Mouse (Mus musculus) left cerebral cortex, adult 2 months (tissue): ENCODE measurements at regions not wholly inside any gene's neighbourhood (a gene's known extent, or its start where the extent isn't known, plus 50 kb on each side); places are given as distances from the start of the nearest gene placed in this dataset.

Experiments
- DNase-seq, 2 experiments: peaks; one replicate each; pipeline ENCODE4 v3.0.0; 2021 to 2022; ENCODE audit warnings: low spot score in 2 of 2, mixed read lengths in 1 of 2; ENCODE audit errors: extremely low spot score in 1 of 2
- H3K27ac ChIP-seq: fragments of 200-600 bp; 2 replicates; pipeline ENCODE4 v1.8.1; 2022
- H3K4me3 ChIP-seq: fragments of 200-600 bp; 2 replicates; pipeline ENCODE4 v1.8.1; 2022
- CTCF ChIP-seq: fragments of 200-600 bp; IDR thresholded peaks from 2 replicates; pipeline ENCODE4 v1.8.1; 2022; ENCODE audit warnings: antibody characterized with exemption, mild to moderate bottlenecking, moderate library complexity
- intact Hi-C: fragments of 180-260 bp; cut with DNase I; formaldehyde crosslinking; loops from one replicate; pipeline ENCODE4 v1.15.1; 2025

DNA sequence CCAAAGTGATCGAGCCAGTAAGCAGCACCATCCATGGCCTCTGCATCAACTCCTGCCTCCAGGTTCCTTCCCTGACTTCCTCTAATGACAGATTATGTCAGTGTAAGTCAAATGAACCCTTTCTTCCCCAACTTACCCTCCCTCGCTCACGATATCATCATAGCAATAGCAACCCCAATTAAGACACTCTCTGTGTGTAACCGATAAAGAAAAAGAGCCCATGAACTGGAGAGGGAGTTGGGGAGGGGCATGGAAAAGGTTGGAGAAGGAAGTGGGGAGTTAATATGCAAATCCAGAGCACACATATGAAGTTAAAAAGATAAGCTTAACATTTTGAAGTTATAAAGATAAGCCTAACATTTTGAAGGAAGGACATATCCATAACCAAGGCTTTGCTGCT is 65.6 kb upstream of the Bach2 start:
- Histone ChIP-seq H3K4me3 (no peak overlapping the region), H3K27ac (no peak overlapping the region)
- DNase-seq, result no peak
- intact Hi-C loops, result no loop called here
- no peak for TF ChIP-seq CTCF

DNA sequence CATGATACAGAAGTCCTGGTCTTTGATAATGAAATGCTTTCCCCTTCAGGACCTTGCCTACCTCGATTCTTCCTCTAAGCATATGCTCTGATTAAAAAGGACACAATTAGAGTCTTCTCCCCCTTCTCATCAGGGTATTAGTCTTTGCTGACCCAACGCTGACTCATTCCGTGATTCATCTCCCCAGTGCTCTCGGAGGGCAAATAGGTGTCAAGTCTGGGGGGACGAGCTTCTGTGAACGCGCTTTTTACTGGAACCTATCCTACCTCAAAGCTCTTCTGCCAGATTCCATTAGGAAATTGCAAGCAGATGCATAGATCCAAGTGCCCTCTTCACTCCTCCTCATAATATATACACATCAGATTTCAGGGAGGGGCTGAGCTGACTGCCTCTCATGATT is 63.8 kb upstream of the Bach2 start:
- TF ChIP-seq CTCF, result no peak
- H3K27ac ChIP-seq, result no peak overlapping the region
- DNase-seq, result no peak
- intact Hi-C loops, result no loop called here
- no peak overlapping the region for H3K4me3 ChIP-seq

GRCm38 (mm10) chr4:32175231-32175630 is 63.4 kb upstream of the Bach2 start:
- H3K4me3 ChIP-seq, result no peak overlapping the region
- intact Hi-C loops, result no loop called here
- no peak for DNase-seq
- no peak for TF ChIP-seq CTCF
- no peak overlapping the region for H3K27ac ChIP-seq

GRCm38 (mm10) chr4:32175853-32176448 is 62.7 kb upstream of the Bach2 start:
- TF ChIP-seq CTCF, result no peak
- DNase-seq, result no peak
- no peak overlapping the region for H3K27ac ChIP-seq
- intact Hi-C loops, result no loop called here
- H3K4me3 ChIP-seq, result no peak overlapping the region

- no peak for TF ChIP-seq CTCF
- Histone ChIP-seq H3K27ac (no peak overlapping the region), H3K4me3 (no peak overlapping the region)
- DNase-seq, result no peak
- intact Hi-C loops, result no loop called here
Observed at GRCm38 (mm10) chr4:32176449-32177135, 62.0 kb upstream of the Bach2 start.

DNA sequence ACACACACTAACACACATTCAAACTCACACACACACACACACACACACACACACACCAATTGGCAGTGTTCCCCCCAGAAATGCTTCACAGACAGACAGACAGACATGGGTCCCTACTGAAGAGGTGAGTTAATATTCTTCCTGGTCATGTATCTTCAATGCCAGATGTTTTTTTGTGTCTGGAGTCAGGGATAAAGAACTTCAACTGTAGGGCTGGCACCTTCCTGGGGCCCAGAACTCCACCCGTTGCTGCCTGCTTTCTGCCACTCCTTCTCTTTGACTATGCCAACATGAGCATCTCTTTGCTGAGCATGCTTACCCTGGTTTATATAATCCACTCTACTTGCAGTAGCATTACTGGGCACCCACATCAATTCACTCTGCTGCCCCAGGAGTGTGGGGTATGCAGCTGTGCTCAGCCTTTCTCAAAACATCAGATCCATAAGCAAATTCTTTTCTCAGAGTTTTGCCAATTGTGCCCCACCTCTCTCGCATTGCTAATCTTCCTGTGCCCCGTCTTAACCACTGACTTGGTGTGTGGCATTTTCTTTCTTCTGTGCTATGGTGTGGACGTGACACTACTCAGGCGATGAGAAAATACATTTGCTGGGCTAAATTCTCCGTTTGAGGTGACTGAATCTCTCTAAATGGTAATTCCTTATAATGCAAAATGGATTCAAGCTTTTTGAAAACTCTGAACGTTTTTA is 60.5 kb upstream of the Bach2 start:
- no peak for TF ChIP-seq CTCF
- no peak overlapping the region for H3K27ac ChIP-seq
- H3K4me3 ChIP-seq, result no peak overlapping the region
- intact Hi-C loops, result no loop called here
- DNase-seq, result no peak

DNA sequence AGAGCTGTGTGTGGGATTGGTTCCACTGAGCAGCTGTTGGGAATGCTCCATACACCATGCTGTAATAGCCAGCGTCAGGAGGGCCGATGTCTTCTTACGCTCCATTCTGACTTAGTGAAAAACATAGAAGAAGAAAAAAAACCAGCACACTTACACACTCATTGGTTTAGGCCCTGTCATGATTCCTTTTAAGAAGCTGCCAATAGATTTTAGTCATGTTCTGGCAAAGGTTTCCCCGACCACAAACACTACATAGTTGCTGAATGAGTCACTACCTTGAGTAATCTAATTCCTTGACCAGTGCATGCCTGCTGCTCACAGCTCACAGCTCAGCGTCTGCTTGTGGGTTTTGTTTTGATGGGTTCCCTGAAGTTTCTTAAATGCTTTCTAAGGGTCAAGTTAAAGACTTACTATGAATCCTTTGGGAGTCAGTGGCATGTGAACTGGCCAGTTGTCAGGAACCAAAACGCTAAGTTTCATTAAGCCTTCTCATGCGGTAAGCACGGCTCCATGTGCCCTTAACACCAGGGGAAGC is 58.8 kb upstream of the Bach2 start:
- intact Hi-C loops, result no loop called here
- TF ChIP-seq CTCF, result no peak
- no peak for DNase-seq
- H3K27ac ChIP-seq, result no peak overlapping the region
- H3K4me3 ChIP-seq, result no peak overlapping the region

GRCm38 (mm10) chr4:32183791-32184190 is 54.8 kb upstream of the Bach2 start:
- no peak for TF ChIP-seq CTCF
- no peak for DNase-seq
- Histone ChIP-seq H3K4me3 (no peak overlapping the region), H3K27ac (no peak overlapping the region)
- intact Hi-C loops, result no loop called here

GRCm38 (mm10) chr4:32185986-32186385 is 52.6 kb upstream of the Bach2 start:
- TF ChIP-seq CTCF, result no peak
- intact Hi-C loops, result no loop called here
- H3K27ac ChIP-seq, result no peak overlapping the region
- no peak overlapping the region for H3K4me3 ChIP-seq
- no peak for DNase-seq

- no peak for TF ChIP-seq CTCF
- DNase-seq, result no peak
- intact Hi-C loops, result no loop called here
- Histone ChIP-seq H3K27ac (no peak overlapping the region), H3K4me3 (no peak overlapping the region)
Observed at GRCm38 (mm10) chr4:32187154-32187553, 51.5 kb upstream of the Bach2 start.

- intact Hi-C loops, result no loop called here
- DNase-seq, result no peak
- Histone ChIP-seq H3K4me3 (no peak overlapping the region), H3K27ac (no peak overlapping the region)
- TF ChIP-seq CTCF, result no peak
Observed at GRCm38 (mm10) chr4:32188076-32188475, 50.5 kb upstream of the Bach2 start.

GRCm38 (mm10) chr4:32188752-32189415 is 49.7 kb upstream of the Bach2 start:
- intact Hi-C loops, result no loop called here
- DNase-seq, result no peak
- TF ChIP-seq CTCF, result no peak
- Histone ChIP-seq H3K27ac (no peak overlapping the region), H3K4me3 (no peak overlapping the region)
